Mouse (Mus musculus): ENCODE data around the gene Cpt1c. TPM values are rescaled to one million over a fixed set of nuclear protein-coding genes. Genes with fewer than 3 reads are reported as not detected.

Gene Cpt1c
- total and polyA plus RNA-seq, 3 experiments, result 1.5 to 9.7 (median 2.1) TPM

DNA sequence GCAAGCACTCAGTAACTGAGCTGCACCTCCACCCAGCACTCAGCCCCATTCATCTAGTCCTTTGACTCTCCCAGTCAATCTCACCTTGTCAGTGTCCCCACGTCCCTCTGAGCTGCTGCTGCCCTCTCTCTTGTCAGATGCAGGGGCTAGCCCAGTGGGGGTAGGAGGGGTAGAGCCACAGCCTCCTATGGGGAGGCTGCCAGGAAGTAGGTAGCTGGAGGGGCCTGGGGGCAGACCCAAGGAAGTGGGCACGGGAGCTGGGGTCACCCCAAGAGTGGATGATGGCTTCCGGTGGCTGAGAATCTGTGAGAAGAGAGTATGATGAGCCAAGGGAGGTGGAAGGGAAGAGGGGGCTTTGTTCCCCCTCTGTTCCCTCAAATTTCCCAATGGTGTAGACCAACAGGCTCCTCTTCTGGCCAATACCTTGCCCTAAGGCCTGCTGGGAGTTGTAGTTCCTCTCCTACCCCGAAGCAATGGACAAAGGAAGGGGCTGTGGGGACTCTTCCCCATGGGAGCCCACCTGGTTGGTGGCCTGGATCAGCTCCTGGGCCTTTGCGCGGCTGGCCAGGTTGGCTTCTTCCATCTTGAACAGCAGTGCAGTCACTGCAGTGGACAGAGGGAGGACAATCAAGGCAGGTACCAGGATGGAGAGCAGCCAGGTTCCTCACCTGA, 30.8 kb upstream of the Cpt1c start:
- Histone ChIP-seq H3K27ac (no peak overlapping the region), H3K4me1 (ENCODE audit: control insufficient read depth, insufficient read depth, low read length) (peaks cover 1% of the 10 kb centered on the region; the same call in 1 of the 2 replicates), H3K27me3 (ENCODE audit: control insufficient read depth, insufficient read depth, low read length) (no peaks in the 10 kb centered on the region), H3K36me3 (ENCODE audit: control insufficient read depth, insufficient read depth, low read length) (no peaks in the 10 kb centered on the region), H3K9ac (ENCODE audit: low read depth, low read length) (no peak overlapping the region), H3K79me2 (replicated peaks; ENCODE audit: control insufficient read depth, insufficient read depth, low read length) (no peaks in the 10 kb centered on the region; the same call in 1 of the 2 replicates), H3K4me3 (no peak overlapping the region)
- intact Hi-C loops (cut with DNase I), result no loop called here
- DNase-seq, result no peak
- WGBS, result 77% methylated on average over 6 of the region's 6 CpGs
- no peak for TF ChIP-seq POLR2A (IDR thresholded peaks at IDR 0.05; ENCODE audit: insufficient read depth, low read depth, low read length)
- TF ChIP-seq CTCF (IDR thresholded peaks at IDR 0.05), result no peak
- TF ChIP-seq EP300 (IDR thresholded peaks at IDR 0.05; ENCODE audit: insufficient read depth, low read depth, low read length), result no peak

DNA sequence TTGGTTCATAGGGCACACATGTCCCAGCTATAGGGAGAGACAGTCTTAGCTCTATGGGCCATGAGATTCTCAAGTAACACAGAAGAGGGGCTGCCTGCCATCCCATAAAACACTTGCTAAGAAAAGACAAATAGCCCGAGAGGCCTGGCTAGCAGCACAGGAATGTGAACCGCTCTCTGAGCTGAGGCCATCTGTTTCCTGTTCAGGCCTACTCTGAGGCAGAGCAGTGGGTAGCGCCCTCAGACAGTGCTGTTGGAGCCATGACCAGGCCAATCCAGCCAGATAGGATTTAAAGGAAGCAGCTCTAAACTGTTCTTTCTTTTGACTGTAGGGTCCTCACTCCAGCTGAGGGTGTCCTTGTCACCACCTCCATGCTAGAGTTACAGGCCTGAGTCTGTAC, 29.9 kb upstream of the Cpt1c start:
- TF ChIP-seq POLR2A (IDR thresholded peaks at IDR 0.05; ENCODE audit: insufficient read depth, low read depth, low read length) (no peak), EP300 (IDR thresholded peaks at IDR 0.05; ENCODE audit: insufficient read depth, low read depth, low read length) (no peak), CTCF (IDR thresholded peaks at IDR 0.05) (no peak)
- intact Hi-C loops (cut with DNase I), result no loop called here
- H3K27ac ChIP-seq, result no peak overlapping the region
- no peak overlapping the region for H3K9ac ChIP-seq (ENCODE audit: low read depth, low read length)
- H3K36me3 ChIP-seq (ENCODE audit: control insufficient read depth, insufficient read depth, low read length), result peaks cover 3% of the 10 kb centered on the region
- no peaks in the 10 kb centered on the region for H3K27me3 ChIP-seq (ENCODE audit: control insufficient read depth, insufficient read depth, low read length)
- no peaks in the 10 kb centered on the region; the same call in 1 of the 2 replicates for H3K79me2 ChIP-seq (replicated peaks; ENCODE audit: control insufficient read depth, insufficient read depth, low read length)
- H3K4me3 ChIP-seq, result no peak overlapping the region
- no peak for DNase-seq
- WGBS, result 33% methylated on average over 3 of the region's 3 CpGs
- H3K4me1 ChIP-seq (ENCODE audit: control insufficient read depth, insufficient read depth, low read length), result peaks cover 5% of the 10 kb centered on the region

DNA sequence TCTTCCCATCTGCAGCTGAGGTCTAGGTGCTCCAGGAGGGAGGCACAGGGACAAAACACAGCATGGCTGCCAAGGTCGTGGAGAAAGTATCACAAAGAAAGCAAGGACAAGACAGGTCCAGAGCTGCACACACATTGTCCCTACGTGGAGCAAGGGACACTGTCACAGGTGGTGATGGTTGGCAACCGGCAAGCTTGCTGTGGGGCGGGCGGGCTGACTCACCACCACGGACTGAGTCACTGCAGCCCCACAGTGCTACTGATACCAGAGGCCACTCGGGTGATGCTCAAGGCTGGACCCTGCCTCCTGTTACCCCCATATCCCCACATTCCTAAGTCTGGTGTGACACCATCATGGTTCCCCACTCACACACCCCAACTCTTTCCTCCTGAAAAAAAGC, 27.8 kb upstream of the Cpt1c start:
- no peak overlapping the region for H3K9ac ChIP-seq (ENCODE audit: low read depth, low read length)
- no peak overlapping the region for H3K4me3 ChIP-seq
- no peaks in the 10 kb centered on the region; the same call in 1 of the 2 replicates for H3K79me2 ChIP-seq (replicated peaks; ENCODE audit: control insufficient read depth, insufficient read depth, low read length)
- no peaks in the 10 kb centered on the region for H3K27me3 ChIP-seq (ENCODE audit: control insufficient read depth, insufficient read depth, low read length)
- 67% methylated on average over 7 of the region's 7 CpGs for WGBS
- peaks cover 6% of the 10 kb centered on the region for H3K36me3 ChIP-seq (ENCODE audit: control insufficient read depth, insufficient read depth, low read length)
- no peak for DNase-seq
- no peak for TF ChIP-seq POLR2A (IDR thresholded peaks at IDR 0.05; ENCODE audit: insufficient read depth, low read depth, low read length)
- TF ChIP-seq CTCF (IDR thresholded peaks at IDR 0.05), result no peak
- no peak for TF ChIP-seq EP300 (IDR thresholded peaks at IDR 0.05; ENCODE audit: insufficient read depth, low read depth, low read length)
- H3K4me1 ChIP-seq (ENCODE audit: control insufficient read depth, insufficient read depth, low read length), result peaks cover 7% of the 10 kb centered on the region
- intact Hi-C loops (cut with DNase I), result no loop called here
- H3K27ac ChIP-seq, result no peak overlapping the region

DNA sequence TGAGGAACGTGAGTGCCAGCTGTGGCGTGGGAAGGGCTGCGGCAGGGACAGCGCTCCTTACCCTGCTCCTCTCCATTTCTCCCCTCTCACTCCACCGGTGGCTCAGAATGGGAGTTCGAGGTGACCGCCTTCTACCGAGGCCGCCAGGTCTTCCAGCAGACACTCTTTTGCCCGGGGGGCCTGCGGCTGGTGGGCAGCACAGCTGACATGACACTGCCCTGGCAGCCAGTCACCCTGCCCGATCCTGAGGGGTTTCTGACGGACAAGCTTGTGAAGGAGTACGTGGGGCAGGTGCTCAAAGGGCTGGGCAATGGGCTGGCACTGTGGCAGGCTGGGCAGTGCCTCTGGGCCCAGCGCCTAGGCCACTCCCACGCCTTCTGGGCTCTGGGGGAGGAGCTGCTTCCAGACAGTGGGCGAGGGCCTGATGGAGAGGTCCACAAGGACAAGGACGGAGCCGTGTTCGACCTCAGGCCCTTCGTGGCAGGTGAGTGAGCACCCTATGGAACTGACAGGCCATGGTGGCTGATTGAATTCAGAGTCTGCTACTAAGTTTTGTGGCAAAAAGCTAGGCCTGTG, 26.0 kb upstream of the Cpt1c start:
- Histone ChIP-seq H3K79me2 (replicated peaks; ENCODE audit: control insufficient read depth, insufficient read depth, low read length) (no peaks in the 10 kb centered on the region), H3K36me3 (ENCODE audit: control insufficient read depth, insufficient read depth, low read length) (peaks cover 6% of the 10 kb centered on the region), H3K27ac (no peak overlapping the region), H3K9ac (ENCODE audit: low read depth, low read length) (no peak overlapping the region), H3K4me1 (ENCODE audit: control insufficient read depth, insufficient read depth, low read length) (peaks cover 9% of the 10 kb centered on the region), H3K4me3 (no peak overlapping the region), H3K27me3 (ENCODE audit: control insufficient read depth, insufficient read depth, low read length) (no peaks in the 10 kb centered on the region)
- peak in 1 of 2 experiments; percentile 20 for DNase-seq
- WGBS, result 68% methylated on average over 21 of the region's 21 CpGs
- intact Hi-C loops (cut with DNase I), result no loop called here
- TF ChIP-seq CTCF (IDR thresholded peaks at IDR 0.05) (no peak), EP300 (IDR thresholded peaks at IDR 0.05; ENCODE audit: insufficient read depth, low read depth, low read length) (no peak), POLR2A (IDR thresholded peaks at IDR 0.05; ENCODE audit: insufficient read depth, low read depth, low read length) (no peak)

DNA sequence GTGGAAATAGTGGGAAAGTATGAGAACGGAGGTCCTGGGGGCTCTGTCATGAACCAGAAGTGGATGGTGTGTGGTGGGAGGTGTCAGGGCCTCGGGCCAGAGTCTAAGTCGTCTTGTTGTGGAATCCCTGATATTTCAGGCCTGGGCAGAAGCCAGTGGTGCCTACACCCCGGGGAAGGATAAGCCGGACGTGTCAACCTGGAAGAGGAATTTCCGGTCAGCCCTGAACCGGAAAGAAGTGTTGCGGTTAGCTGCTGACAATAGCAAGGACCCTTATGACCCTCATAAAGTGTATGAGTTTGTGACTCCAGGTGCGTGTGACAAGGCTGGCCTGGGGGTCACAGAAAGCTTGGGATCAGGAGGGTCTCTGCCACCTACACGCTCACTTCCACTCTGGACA, 25.1 kb upstream of the Cpt1c start:
- TF ChIP-seq POLR2A (IDR thresholded peaks at IDR 0.05; ENCODE audit: insufficient read depth, low read depth, low read length) (no peak), EP300 (IDR thresholded peaks at IDR 0.05; ENCODE audit: insufficient read depth, low read depth, low read length) (0 out of 2 replicates have a peak, but pooled peaks have one; percentile 16), CTCF (IDR thresholded peaks at IDR 0.05) (no peak)
- peaks cover 6% of the 10 kb centered on the region for H3K36me3 ChIP-seq (ENCODE audit: control insufficient read depth, insufficient read depth, low read length)
- peak overlapping the region; percentile 13 for H3K27ac ChIP-seq
- DNase-seq, result no peak
- intact Hi-C loops (cut with DNase I), result no loop called here
- H3K4me3 ChIP-seq, result no peak overlapping the region; the same call in 1 of the 2 replicates
- H3K4me1 ChIP-seq (ENCODE audit: control insufficient read depth, insufficient read depth, low read length), result peaks cover 9% of the 10 kb centered on the region
- 24% methylated on average over 11 of the region's 11 CpGs for WGBS
- H3K79me2 ChIP-seq (replicated peaks; ENCODE audit: control insufficient read depth, insufficient read depth, low read length), result no peaks in the 10 kb centered on the region
- H3K27me3 ChIP-seq (ENCODE audit: control insufficient read depth, insufficient read depth, low read length), result no peaks in the 10 kb centered on the region
- peak overlapping the region; percentile 19; the same call in 1 of the 2 replicates for H3K9ac ChIP-seq (ENCODE audit: low read depth, low read length)

DNA sequence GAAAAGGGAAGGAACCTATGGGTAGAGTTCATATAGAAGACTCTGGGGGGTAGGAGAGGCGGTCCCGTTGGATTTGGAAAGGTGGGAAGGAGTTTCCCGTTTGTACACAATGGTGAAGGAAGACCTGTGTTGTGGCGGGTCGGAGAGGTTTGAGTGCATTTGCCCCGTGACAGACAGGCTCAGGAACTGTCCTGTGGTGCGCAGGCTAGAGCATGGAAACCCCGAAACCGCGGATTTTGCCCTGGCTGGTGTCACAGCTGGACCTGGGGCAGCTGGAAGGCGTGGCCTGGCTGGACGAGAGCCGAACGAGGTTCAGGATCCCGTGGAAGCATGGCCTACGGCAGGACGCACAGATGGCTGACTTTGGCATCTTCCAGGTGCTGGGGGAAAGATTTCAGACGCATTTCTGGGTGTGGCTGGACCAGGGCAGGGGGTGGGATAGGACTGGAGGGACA, 23.9 kb upstream of the Cpt1c start, which contains the start of gene Bcl2l12:
Gene Bcl2l12 (minus strand): TSS at position 212 of the 455 bp plus-strand sequence.
- intact Hi-C loops (cut with DNase I), result no loop called here
- Histone ChIP-seq H3K4me3 (peak within 1 kb of the TSS; percentile 85), H3K4me1 (ENCODE audit: control insufficient read depth, insufficient read depth, low read length) (peaks cover 8% of the 10 kb centered on the region), H3K27ac (peak within 1 kb of the TSS; percentile 96), H3K27me3 (ENCODE audit: control insufficient read depth, insufficient read depth, low read length) (no peaks in the 10 kb centered on the region), H3K9ac (ENCODE audit: low read depth, low read length) (peak within 1 kb of the TSS; percentile 84), H3K79me2 (replicated peaks; ENCODE audit: control insufficient read depth, insufficient read depth, low read length) (no peaks in the 10 kb centered on the region), H3K36me3 (ENCODE audit: control insufficient read depth, insufficient read depth, low read length) (peaks cover 6% of the 10 kb centered on the region)
- TF ChIP-seq EP300 (IDR thresholded peaks at IDR 0.05; ENCODE audit: insufficient read depth, low read depth, low read length), result no peak
- TF ChIP-seq CTCF (IDR thresholded peaks at IDR 0.05), result no peak
- no peak for TF ChIP-seq POLR2A (IDR thresholded peaks at IDR 0.05; ENCODE audit: insufficient read depth, low read depth, low read length)
- under 1% methylated on average over 18 of the region's 18 CpGs for whole genome bisulfite sequencing
- peak; percentile 63 to 67 for DNase-seq

Measured in heart, adult 2 months (tissue).